Mouse (Mus musculus): ENCODE results near the gene Mrps2.

DNA sequence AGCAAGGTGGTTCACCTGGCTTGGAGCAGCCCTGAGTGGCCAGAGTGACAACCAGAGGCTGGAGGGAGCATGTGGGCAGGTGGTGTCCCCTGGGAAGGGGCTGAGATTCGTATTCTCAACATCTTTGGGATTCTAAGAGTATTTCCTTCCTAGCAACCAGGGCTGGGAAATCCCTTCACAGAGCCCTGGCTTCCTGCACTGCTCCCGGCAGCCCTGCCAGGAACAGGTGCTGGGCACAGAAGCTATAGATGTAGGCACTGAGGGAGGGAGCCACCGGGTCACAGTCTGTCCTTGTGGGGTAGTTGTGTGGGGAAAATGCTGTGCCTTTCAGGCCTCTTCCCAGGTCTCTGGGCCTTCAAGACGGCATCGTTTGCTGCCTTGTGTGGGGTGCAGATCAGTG lies 52.7 kb downstream of the Mrps2 start:
- no peak for TF ChIP-seq CTCF (IDR thresholded peaks at IDR 0.05; ENCODE audit: borderline replicate concordance, insufficient read depth, low read depth, low read length)
- TF ChIP-seq POLR2A (IDR thresholded peaks at IDR 0.05; ENCODE audit: borderline replicate concordance, insufficient read depth, low read length): no peak

All from cerebellum, adult 2 months (tissue).